Mouse (Mus musculus) telencephalon, adult 2 months (tissue): ENCODE data around the gene Cd8b1.
"Not testable (repeated sequence)": the region's sequence is repeated elsewhere in the genome, so short reads cannot be mapped to it uniquely, and the experiment has no call there.

ENCODE experiments used
- DNase-seq: peaks from one replicate; pipeline ENCODE4 v3.0.0-alpha.2; 2011; ENCODE audit warnings: low read depth, low spot score

The Cd8b1 gene

GRCm38 (mm10) chr6:71322491-71322921 lies at the start of gene Cd8b1:
Gene Cd8b1, plus strand, starts transcription at chr6:71322788.
- DNase-seq, result no peak

DNA sequence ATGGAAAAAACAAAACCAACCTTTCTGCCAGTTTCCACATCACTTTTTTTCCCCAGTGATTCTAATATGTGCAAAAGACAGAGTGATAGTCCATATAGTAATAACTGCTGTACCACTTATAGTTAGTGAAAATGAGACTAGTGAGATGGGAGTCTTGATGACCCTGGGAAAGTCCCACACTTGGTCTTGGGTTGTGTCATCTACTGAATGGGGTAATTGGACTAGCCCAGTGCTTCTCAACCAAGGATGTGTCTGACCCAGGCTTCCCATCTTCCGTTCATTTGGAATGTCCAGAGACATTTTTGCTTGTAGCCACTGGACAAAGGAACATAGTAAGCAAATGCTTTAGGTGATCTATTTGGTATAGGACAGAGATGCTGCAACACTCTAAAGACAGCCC lies 48.9 kb upstream of the Cd8b1 start:
- DNase-seq, result no peak

GRCm38 (mm10) chr6:71274621-71275020 lies 48.0 kb upstream of the Cd8b1 start:
- DNase-seq, result no peak

GRCm38 (mm10) chr6:71279418-71279817 lies 43.2 kb upstream of the Cd8b1 start:
- DNase-seq, result no peak

DNA sequence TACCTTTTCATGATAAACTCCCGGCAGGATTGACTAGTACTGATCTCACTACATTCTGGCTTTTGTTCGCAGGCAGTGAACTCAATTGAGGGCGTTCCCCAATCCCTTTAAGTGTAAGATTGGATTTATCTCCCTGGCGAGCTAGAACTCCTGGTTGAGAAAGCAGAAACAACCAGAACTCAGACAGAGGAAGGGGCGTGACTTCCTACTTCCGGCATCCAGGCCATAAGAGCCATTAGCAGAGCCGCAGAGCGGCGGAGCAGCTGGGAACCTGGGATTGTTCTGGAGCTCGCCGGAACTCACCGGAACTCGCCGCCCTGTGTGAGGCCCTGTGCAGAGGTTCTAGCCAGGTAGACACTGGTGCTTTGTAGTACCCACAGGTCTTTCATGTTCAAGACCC lies 29.1 kb upstream of the Cd8b1 start:
- no peak for DNase-seq

DNA sequence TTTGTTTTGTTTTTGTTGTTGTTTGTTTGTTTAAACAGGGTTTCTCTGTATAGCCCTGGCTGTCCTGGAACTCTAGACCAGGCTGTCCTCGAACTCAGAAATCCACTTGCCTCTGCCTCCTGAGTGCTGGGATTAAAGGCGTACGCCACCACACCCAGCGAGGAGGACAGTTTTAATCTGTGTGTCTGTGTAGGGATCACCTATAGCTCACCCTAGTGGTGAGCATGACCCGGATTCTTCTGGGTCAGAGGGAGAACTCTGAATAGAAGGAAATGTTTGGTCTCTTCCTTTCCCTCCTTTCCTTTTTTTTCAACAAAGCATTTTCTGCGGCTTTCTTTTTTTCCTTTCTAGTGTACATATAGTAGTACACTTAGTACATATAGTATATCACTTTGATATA lies 27.3 kb upstream of the Cd8b1 start:
- DNase-seq, result no peak

- DNase-seq, result no peak
Observed at GRCm38 (mm10) chr6:71298051-71298450, 24.5 kb upstream of the Cd8b1 start.

- DNase-seq, result no peak
Observed at GRCm38 (mm10) chr6:71298751-71299150, 23.8 kb upstream of the Cd8b1 start.

- no peak for DNase-seq
Observed at GRCm38 (mm10) chr6:71302097-71302731, 20.4 kb upstream of the Cd8b1 start.

DNA sequence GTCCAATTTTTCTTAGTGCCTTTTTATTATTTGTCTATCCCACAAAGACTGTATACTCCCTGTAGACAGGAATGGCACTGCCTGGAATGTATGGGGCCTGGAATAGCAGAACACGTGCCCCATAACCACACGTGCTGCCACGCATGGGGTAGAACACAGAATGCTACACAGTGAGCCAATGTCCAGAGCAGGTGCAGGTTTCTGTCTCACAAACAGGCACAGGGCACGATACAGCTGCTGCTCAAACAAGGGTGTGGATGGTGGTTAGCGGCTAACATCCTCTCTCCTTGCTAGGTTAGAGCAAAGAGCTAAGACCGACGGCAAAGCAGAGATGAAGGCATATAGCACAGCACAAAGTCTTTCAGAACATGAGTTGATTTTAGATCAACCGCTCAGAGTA lies 15.1 kb upstream of the Cd8b1 start:
- DNase-seq, result no peak

DNA sequence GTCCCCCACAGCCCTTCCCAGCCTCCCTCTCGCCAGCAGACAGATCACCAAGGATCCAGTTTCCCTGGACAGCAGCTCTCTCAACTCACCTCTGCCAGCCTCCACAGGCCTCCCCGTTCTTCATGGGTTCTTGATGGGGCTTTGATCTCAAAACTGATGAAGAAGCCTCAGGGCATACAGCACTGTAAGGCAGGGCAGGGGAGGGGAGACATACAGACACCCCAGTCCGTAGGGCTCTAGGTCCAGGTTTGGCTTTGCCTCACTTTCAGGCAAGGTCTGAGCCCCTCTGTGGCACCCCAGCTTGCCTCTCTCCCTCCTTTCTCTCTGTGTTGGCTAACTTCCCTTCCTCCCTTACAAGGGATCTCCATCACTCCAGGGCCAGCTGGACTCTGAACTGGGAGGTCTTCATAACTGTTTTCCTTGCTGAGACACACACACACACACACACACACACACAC lies 733 bp upstream of the Cd8b1 start, which contains the start of gene Smyd1:
Gene Smyd1 (minus strand): TSS at position 408 of the 458 bp plus-strand sequence.
- DNase-seq, result no peak

DNA sequence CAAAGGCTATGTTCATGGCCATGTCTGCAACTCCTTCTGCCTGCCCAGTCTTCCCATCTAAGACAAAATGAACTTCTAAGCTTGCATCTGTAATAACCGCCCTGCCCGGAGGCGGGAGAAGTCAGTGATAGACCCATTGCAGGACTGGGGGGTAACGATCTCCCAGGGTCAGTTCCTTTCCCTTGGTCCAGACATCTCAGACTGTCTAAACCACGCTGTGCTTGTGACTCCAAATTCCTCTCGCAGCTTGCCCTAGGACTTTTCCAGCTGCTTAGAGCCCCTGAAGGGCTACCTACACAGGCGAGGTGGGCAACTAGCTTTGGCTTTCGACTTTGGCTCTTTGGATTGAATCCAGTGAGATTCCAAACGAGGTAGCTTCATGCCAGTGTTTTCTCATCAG lies 2.2 kb downstream of the Cd8b1 start:
- no peak for DNase-seq

DNA sequence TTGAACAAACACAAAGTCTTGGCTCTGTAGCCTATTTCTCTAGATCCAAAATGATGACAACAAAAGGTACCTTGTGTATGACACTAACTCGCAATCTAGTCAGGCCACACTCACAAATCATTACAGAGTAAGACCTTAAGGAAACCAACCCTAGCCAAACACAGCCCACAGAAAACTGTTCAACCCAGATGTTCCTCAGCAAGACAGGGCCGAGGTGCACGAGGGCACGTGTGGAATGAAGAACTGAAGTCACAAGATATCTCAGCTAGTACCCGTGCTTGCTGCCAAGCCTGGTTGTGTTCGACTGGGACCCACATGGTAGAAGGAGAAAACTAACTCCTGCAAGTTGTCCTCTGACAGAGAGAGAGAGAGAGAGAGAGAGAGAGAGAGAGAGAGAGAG lies 7.3 kb downstream of the Cd8b1 start:
- DNase-seq, result no peak

DNA sequence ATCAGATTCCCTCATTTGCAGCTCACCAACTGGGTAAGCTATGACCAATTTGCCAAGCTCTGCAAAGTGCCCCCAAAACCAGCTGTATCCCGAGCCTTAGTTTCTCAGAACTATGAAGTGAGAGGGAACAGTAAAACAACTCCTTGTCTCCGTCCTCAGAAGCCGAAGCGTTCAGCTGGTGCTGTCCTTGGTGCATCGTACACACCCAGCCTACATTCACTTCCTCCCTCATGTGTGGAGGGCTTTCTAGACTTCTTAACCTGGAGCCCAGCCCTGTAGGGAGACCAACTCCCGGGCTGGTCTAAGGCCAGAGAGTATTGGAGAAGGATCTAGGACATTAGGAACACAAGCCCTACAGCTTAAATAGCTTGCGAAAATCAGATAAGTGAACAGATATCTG lies 7.9 kb downstream of the Cd8b1 start:
- no peak for DNase-seq

DNA sequence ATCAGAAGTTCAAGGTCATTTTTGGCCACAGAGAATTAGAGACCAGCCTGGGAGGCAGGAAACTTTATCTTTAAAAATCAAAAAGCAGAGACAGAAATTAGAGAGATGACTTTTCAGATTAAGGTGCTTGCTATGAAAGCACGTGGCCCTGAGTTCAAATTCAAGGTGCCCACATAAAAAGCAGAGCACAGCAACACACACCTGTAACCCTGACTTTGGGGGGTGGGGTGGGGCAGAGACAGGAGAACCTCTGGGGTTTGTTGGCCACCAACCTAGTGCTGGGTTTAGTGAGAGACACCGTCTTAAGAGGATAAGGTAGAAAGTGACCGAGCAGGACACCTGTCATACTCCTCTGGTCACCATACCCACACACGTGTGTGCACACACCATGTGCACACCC lies 8.9 kb downstream of the Cd8b1 start:
- not testable (repeated sequence) for DNase-seq

- no peak for DNase-seq
Observed at GRCm38 (mm10) chr6:71332236-71332965, 9.8 kb downstream of the Cd8b1 start.

- DNase-seq, result no peak
Observed at GRCm38 (mm10) chr6:71333031-71333430, 10.4 kb downstream of the Cd8b1 start.

DNA sequence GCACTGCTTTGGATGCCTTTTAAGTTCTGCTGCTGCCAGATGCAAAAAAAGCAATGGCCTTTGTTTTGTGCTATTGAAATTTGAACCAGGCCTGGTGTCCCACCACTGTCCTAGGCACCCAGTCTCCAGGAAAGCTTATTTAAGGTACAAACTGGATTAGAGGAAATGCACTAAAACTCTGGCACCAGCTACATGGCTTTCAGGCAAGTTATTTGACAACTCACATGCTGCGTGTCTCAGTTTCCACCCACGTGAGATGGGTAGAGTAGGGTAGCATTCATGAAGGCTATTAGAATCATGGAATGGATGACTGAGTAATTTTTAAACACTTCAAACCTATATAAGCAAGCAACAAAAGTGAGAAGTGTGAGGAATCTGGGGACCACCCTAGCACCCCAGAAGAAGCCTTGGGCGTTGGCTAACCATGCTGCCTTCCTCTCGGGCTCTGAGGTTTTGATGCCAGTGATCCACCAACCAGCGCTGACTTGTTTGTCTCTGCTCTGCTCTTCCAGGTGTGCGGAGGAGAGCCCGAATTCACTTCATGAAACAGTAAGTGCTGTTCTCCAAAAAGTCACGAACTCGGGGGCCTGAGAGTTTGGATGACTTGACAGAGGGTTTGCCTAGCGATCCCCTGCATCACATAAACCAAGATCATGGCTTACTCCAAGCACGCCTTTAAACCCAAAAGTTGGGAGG lies 11.1 kb downstream of the Cd8b1 start:
- DNase-seq, result no peak

DNA sequence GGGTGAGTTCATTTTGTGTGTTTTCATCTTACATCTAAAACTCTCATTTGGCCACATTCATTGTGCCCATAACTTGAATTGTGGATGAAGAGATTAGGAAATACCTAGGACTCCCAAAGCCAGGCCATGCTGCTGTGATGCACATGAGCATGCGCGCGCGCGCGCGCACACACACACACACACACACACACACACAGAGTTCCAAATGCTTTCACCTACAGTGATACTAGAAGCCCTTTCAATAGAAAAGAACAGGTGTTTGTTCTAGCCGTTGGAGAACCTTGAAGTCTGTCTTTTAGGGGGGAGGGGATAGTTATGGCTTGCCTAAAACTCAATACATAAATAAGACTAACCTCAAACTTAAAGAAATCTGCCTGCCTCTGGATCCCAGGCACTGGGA lies 15.1 kb downstream of the Cd8b1 start:
- no peak for DNase-seq

DNA sequence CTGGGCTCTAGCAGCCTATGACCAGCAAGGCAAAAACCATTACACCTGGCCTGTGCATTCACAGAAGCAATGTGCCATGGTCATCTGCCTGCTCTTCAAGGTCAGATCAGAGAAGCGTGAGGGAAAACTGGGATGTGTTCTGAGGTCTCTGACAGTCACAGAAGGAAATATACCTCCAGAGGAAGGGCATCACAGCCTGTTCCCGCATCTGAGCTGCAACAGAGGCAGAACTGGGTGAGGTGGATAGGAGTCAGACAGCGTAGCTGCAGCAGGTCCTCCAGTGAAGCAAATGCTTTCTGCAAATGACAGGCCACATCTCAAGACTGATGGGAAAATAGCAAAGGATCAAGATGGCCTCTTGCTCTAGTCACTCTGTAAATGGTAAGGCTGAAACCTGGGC lies 16.4 kb downstream of the Cd8b1 start:
- no peak for DNase-seq

DNA sequence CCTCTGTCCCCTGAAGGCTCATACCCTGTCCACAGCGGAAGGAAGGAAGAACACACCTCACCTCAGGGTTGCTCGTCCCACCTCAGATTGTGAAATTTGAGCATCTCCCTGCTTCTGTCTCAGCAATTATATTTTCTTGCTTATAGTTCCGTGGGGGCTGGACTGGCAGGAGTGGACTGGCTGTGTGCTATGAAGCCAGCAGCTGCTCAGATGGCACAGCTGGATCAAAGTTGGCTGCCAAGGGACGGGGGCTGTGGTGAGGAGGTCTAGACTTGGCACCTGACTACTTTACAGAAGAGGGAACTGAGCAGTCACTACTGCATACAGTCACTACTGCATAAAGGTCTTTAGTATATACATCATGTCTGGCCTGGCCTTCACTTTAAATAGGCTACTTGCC lies 16.8 kb downstream of the Cd8b1 start:
- no peak for DNase-seq

GRCm38 (mm10) chr6:71341179-71341578 lies 18.6 kb downstream of the Cd8b1 start:
- no peak for DNase-seq

GRCm38 (mm10) chr6:71348006-71348405 lies 25.4 kb downstream of the Cd8b1 start:
- no peak for DNase-seq
